Mouse (Mus musculus): ENCODE results near the gene Bsdc1. TPM values are rescaled to one million over a fixed set of nuclear protein-coding genes. Genes with fewer than 3 reads are reported as not detected.

The Bsdc1 gene
- polyA plus RNA-seq, 1 experiment from 2014 or later: 34.8 TPM

- Histone ChIP-seq H3K9ac (no peak overlapping the region), H3K36me3 (no peaks in the 10 kb centered on the region), H3K4me2 (no peak overlapping the region), H3K4me3 (no peak overlapping the region), H3K9me3 (no peaks in the 10 kb centered on the region), H3K27me3 (no peaks in the 10 kb centered on the region), H3K27ac (replicated peaks) (no peak overlapping the region), H3K4me1 (replicated peaks) (peaks cover 51% of the 10 kb centered on the region)
- 68% methylated on average over 9 of the region's 10 CpGs for WGBS
- no peak for ATAC-seq (ENCODE audit: low read depth)
Measured at GRCm38 (mm10) chr4:129507434-129508236, 46.3 kb downstream of the Bsdc1 start.

GRCm38 (mm10) chr4:129508237-129508515, 46.8 kb downstream of the Bsdc1 start:
- Histone ChIP-seq H3K36me3 (no peaks in the 10 kb centered on the region), H3K4me1 (replicated peaks) (peaks cover 52% of the 10 kb centered on the region), H3K9me3 (no peaks in the 10 kb centered on the region), H3K4me2 (no peak overlapping the region), H3K4me3 (no peak overlapping the region), H3K9ac (no peak overlapping the region), H3K27ac (replicated peaks) (peak overlapping the region; percentile 71; the same call in 1 of the 2 replicates), H3K27me3 (no peaks in the 10 kb centered on the region)
- WGBS: 75% methylated on average over 3 of the region's 3 CpGs
- ATAC-seq (ENCODE audit: low read depth): no peak

GRCm38 (mm10) chr4:129508834-129509600, 47.6 kb downstream of the Bsdc1 start:
- no peak overlapping the region for H3K4me2 ChIP-seq
- peaks cover 54% of the 10 kb centered on the region for H3K4me1 ChIP-seq (replicated peaks)
- no peak for ATAC-seq (ENCODE audit: low read depth)
- peak overlapping the region; percentile 38 for H3K9ac ChIP-seq
- no peaks in the 10 kb centered on the region for H3K36me3 ChIP-seq
- H3K27me3 ChIP-seq: no peaks in the 10 kb centered on the region
- WGBS: 48% methylated on average over 15 of the region's 15 CpGs
- H3K27ac ChIP-seq (replicated peaks): peak overlapping the region; percentile 71
- H3K4me3 ChIP-seq: no peak overlapping the region
- no peaks in the 10 kb centered on the region for H3K9me3 ChIP-seq

GRCm38 (mm10) chr4:129509650-129510049, 48.3 kb downstream of the Bsdc1 start:
- no peaks in the 10 kb centered on the region for H3K36me3 ChIP-seq
- peak overlapping the region; percentile 71 for H3K27ac ChIP-seq (replicated peaks)
- H3K4me2 ChIP-seq: no peak overlapping the region
- ATAC-seq (ENCODE audit: low read depth): no peak
- WGBS: 63% methylated on average over 3 of the region's 3 CpGs
- no peak overlapping the region for H3K4me3 ChIP-seq
- H3K9ac ChIP-seq: peak overlapping the region; percentile 18; the same call in 1 of the 2 replicates
- no peaks in the 10 kb centered on the region for H3K27me3 ChIP-seq
- H3K4me1 ChIP-seq (replicated peaks): peaks cover 54% of the 10 kb centered on the region
- H3K9me3 ChIP-seq: no peaks in the 10 kb centered on the region

- Histone ChIP-seq H3K36me3 (peaks cover 11% of the 10 kb centered on the region), H3K9me3 (no peaks in the 10 kb centered on the region), H3K9ac (no peak overlapping the region), H3K4me1 (replicated peaks) (peaks cover 64% of the 10 kb centered on the region), H3K27ac (replicated peaks) (peak overlapping the region; percentile 82), H3K27me3 (no peaks in the 10 kb centered on the region), H3K4me2 (peak overlapping the region; percentile 3; the same call in 1 of the 2 replicates), H3K4me3 (no peak overlapping the region)
- WGBS: 41% methylated on average over 6 of the region's 6 CpGs
- no peak for ATAC-seq (ENCODE audit: low read depth)
Measured at GRCm38 (mm10) chr4:129510723-129511412, 49.5 kb downstream of the Bsdc1 start.

GRCm38 (mm10) chr4:129511413-129512096, 50.2 kb downstream of the Bsdc1 start:
- H3K27ac ChIP-seq (replicated peaks): peak overlapping the region; percentile 82
- ATAC-seq (ENCODE audit: low read depth): no peak
- peaks cover 17% of the 10 kb centered on the region for H3K36me3 ChIP-seq
- H3K27me3 ChIP-seq: no peaks in the 10 kb centered on the region
- no peaks in the 10 kb centered on the region for H3K9me3 ChIP-seq
- H3K9ac ChIP-seq: peak overlapping the region; percentile 38
- peaks cover 71% of the 10 kb centered on the region for H3K4me1 ChIP-seq (replicated peaks)
- no peak overlapping the region for H3K4me3 ChIP-seq
- peak overlapping the region; percentile 3; the same call in 1 of the 2 replicates for H3K4me2 ChIP-seq
- WGBS: 19% methylated on average over 6 of the region's 6 CpGs

GRCm38 (mm10) chr4:129513086-129513767, 51.8 kb downstream of the Bsdc1 start, which contains the start of gene Marcksl1:
TSS of gene Marcksl1 (plus strand) at chr4:129513581.
- Histone ChIP-seq H3K27ac (replicated peaks) (peak within 1 kb of the TSS; percentile 99), H3K4me3 (peak within 1 kb of the TSS; percentile 100), H3K36me3 (peaks cover 34% of the 10 kb centered on the region), H3K9me3 (no peaks in the 10 kb centered on the region), H3K4me2 (peak within 1 kb of the TSS; percentile 91), H3K9ac (peak within 1 kb of the TSS; percentile 100), H3K4me1 (replicated peaks) (peaks cover 69% of the 10 kb centered on the region), H3K27me3 (no peaks in the 10 kb centered on the region)
- peak; percentile 86 for ATAC-seq (ENCODE audit: low read depth)
- 7% methylated on average over 39 of the region's 47 CpGs for WGBS

GRCm38 (mm10) chr4:129513891-129514290, 52.5 kb downstream of the Bsdc1 start:
- peaks cover 41% of the 10 kb centered on the region for H3K36me3 ChIP-seq
- ATAC-seq (ENCODE audit: low read depth): peak; percentile 16
- peak overlapping the region; percentile 99 for H3K27ac ChIP-seq (replicated peaks)
- H3K4me3 ChIP-seq: peak overlapping the region; percentile 100
- peak overlapping the region; percentile 100 for H3K9ac ChIP-seq
- WGBS: under 1% methylated on average over 41 of the region's 57 CpGs
- no peaks in the 10 kb centered on the region for H3K9me3 ChIP-seq
- H3K4me1 ChIP-seq (replicated peaks): peaks cover 62% of the 10 kb centered on the region
- peak overlapping the region; percentile 91 for H3K4me2 ChIP-seq
- H3K27me3 ChIP-seq: no peaks in the 10 kb centered on the region

- Histone ChIP-seq H3K27me3 (no peaks in the 10 kb centered on the region), H3K9me3 (no peaks in the 10 kb centered on the region), H3K4me3 (peak overlapping the region; percentile 100), H3K36me3 (peaks cover 41% of the 10 kb centered on the region), H3K9ac (peak overlapping the region; percentile 100), H3K4me1 (replicated peaks) (peaks cover 57% of the 10 kb centered on the region), H3K4me2 (peak overlapping the region; percentile 91), H3K27ac (replicated peaks) (peak overlapping the region; percentile 99)
- ATAC-seq (ENCODE audit: low read depth): peak; percentile 33
- WGBS: under 1% methylated on average over 35 of the region's 35 CpGs
Measured at GRCm38 (mm10) chr4:129514300-129514898, 53.0 kb downstream of the Bsdc1 start.

- 68% methylated on average over 2 of the region's 2 CpGs for WGBS
- Histone ChIP-seq H3K9ac (peak overlapping the region; percentile 26; the same call in 1 of the 2 replicates), H3K36me3 (peaks cover 65% of the 10 kb centered on the region)
Measured at GRCm38 (mm10) chr4:129516925-129517324, 55.5 kb downstream of the Bsdc1 start.

More at GRCm38 (mm10) chr4:129516925-129517324, 55.5 kb downstream of the Bsdc1 start:
- peak overlapping the region; percentile 91; the same call in 1 of the 2 replicates for H3K4me2 ChIP-seq
- peaks cover 37% of the 10 kb centered on the region for H3K4me1 ChIP-seq (replicated peaks)
- H3K27ac ChIP-seq (replicated peaks): peak overlapping the region; percentile 35; the same call in 1 of the 2 replicates
- no peak for ATAC-seq (ENCODE audit: low read depth)
- 0 out of 2 replicates have a peak overlapping the region, but pooled peaks have one; percentile 8 for H3K4me3 ChIP-seq
- no peaks in the 10 kb centered on the region for H3K27me3 ChIP-seq
- no peaks in the 10 kb centered on the region for H3K9me3 ChIP-seq

Data from neural tube, embryonic 13.5 days (tissue).